ENCODE assay signal across 8 mouse cellular contexts in the genomic region with DNA sequence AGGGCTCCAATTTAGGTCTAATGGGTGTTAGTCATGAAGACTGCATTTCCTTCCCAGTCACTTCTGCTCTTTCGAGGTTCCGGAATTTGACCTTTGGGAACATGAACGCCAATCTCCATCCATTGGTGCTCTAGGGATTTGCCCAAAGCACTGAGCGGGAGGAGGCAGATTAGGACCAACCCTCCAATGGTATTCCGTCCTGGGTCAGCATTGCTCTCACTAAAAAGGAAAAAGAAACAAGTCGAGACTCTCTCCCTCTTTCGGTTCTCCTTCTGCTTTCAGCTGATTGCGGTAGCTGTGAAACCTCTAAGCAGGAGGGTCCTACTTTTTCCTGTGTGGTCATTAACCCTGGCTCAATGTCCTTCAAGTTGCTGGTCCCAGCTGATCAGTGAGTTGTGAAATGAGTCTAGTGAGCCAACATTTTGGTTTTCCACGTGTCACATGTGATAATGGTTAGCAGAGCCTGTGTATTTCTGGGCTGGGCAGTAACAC. TPM values are rescaled to one million over a fixed set of nuclear protein-coding genes. Genes with fewer than 3 reads are reported as not detected.
A peak's percentile ranks its signal among the peaks of the same experiment; 100 is the strongest.
DNase-seq lines count a peak whose midpoint lies in the region; ATAC-seq and TF ChIP-seq lines count a peak whose summit lies in the region.

No protein-coding gene starts in this region.

- WGBS in heart, embryonic 15.5 days = 11% methylated on average over 9 of the region's 9 CpGs
- WGBS in midbrain, embryonic 12.5 days = 11% methylated on average over 9 of the region's 9 CpGs

- 0 out of 2 replicates have a peak, but pooled peaks cover 8% of the 10 kb centered on the region for H3K36me3 ChIP-seq in heart, embryonic 15.5 days
- peaks cover 16% of the 10 kb centered on the region for H3K36me3 ChIP-seq in midbrain, embryonic 12.5 days

- ATAC-seq in heart, embryonic 15.5 days (replicated peaks; ENCODE audit: insufficient number of reproducible peaks, insufficient read depth, low FRiP score, low read depth) = no peak
- no peak for ATAC-seq in midbrain, embryonic 12.5 days (ENCODE audit: low FRiP score, low read depth)

- H3K9ac ChIP-seq in heart, embryonic 15.5 days = peak overlapping the region; percentile 89
- peak overlapping the region; percentile 91 for H3K9ac ChIP-seq in midbrain, embryonic 12.5 days (replicated peaks)

- H3K4me2 ChIP-seq in heart, embryonic 15.5 days = peak overlapping the region; percentile 80
- peak overlapping the region; percentile 90 for H3K4me2 ChIP-seq in midbrain, embryonic 12.5 days (replicated peaks)

- H3K27ac ChIP-seq in layer of hippocampus, adult 2 months = peak overlapping the region; percentile 94
- H3K27ac ChIP-seq in brown adipose tissue, adult 24 weeks (replicated peaks; ENCODE audit: low read depth, low read length) = peak overlapping the region; percentile 71
- H3K27ac ChIP-seq in heart, embryonic 15.5 days = 0 out of 2 replicates have a peak overlapping the region, but pooled peaks have one; percentile 78
- no peak overlapping the region for H3K27ac ChIP-seq in midbrain, embryonic 12.5 days (replicated peaks)

- H3K27me3 ChIP-seq in heart, embryonic 15.5 days = no peaks in the 10 kb centered on the region
- no peaks in the 10 kb centered on the region for H3K27me3 ChIP-seq in midbrain, embryonic 12.5 days

- no peaks in the 10 kb centered on the region for H3K9me3 ChIP-seq in heart, embryonic 15.5 days (replicated peaks)
- no peaks in the 10 kb centered on the region for H3K9me3 ChIP-seq in midbrain, embryonic 12.5 days

- DNase-seq in layer of hippocampus, adult 2 months (ENCODE audit: low spot score in 2 of 2) = no peak
- DNase-seq in layer of hippocampus, postnatal 25 days (ENCODE audit: extremely low spot score in 1 of 2, low spot score in 1 of 2) = no peak
- peak; percentile 56 for DNase-seq in kidney, postnatal 14 days
- DNase-seq in frontal cortex, adult 2 months (ENCODE audit: extremely low spot score in 1 of 2, low spot score in 1 of 2) = no peak
- no peak for DNase-seq in frontal cortex, postnatal 14 days (ENCODE audit: low spot score in 2 of 2)

- peak overlapping the region; percentile 66 for H3K4me3 ChIP-seq in layer of hippocampus, adult 2 months
- peak overlapping the region; percentile 79 for H3K4me3 ChIP-seq in brown adipose tissue, adult 24 weeks (ENCODE audit: insufficient read depth, low read depth, low read length)
- peak overlapping the region; percentile 93 for H3K4me3 ChIP-seq in heart, embryonic 15.5 days
- H3K4me3 ChIP-seq in midbrain, embryonic 12.5 days = peak overlapping the region; percentile 94

- TF ChIP-seq CTCF in layer of hippocampus, adult 2 months (conservative IDR thresholded peaks at IDR 0.05) = no peak

- peaks cover 11% of the 10 kb centered on the region; the same call in 1 of the 2 replicates for H3K4me1 ChIP-seq in brown adipose tissue, adult 24 weeks (ENCODE audit: control insufficient read depth, insufficient read depth, insufficient read length, low read length)
- H3K4me1 ChIP-seq in heart, embryonic 15.5 days (replicated peaks) = peaks cover 22% of the 10 kb centered on the region
- peaks cover 16% of the 10 kb centered on the region for H3K4me1 ChIP-seq in midbrain, embryonic 12.5 days

RNA-seq across cellular contexts. Expression of a gene that starts 0.9 kb away (rescaled TPM):
- total RNA-seq in layer of hippocampus, adult 2 months (2021) = 10 to 100 TPM; 78.8 to 83.5 TPM
- 10 to 100 TPM; 74.7 to 78.3 TPM for total RNA-seq in layer of hippocampus, postnatal 25 days (2021)
- polyA plus RNA-seq in brown adipose tissue, adult 24 weeks (2012; ENCODE audit: insufficient read depth, insufficient read length, missing spikeins) = 66.8 and 68.6 TPM in 2 replicates
- 28.6 and 33.1 TPM in 2 replicates for polyA plus RNA-seq in heart, embryonic 15.5 days (2015; fragmentation: Nextera tagmentation; extraction: Ambion mirVana)
- 40.6 and 42.1 TPM in 2 replicates for polyA plus RNA-seq in midbrain, embryonic 12.5 days (2016; fragmentation: Nextera tagmentation; extraction: Ambion mirVana)
- polyA plus RNA-seq in frontal cortex, adult 2 months (2012; rRNA removed) = 47.2 and 50.9 TPM in 2 replicates

RNA-seq across cellular contexts. Expression of a gene that starts 14.7 kb away (rescaled TPM):
- total RNA-seq in layer of hippocampus, adult 2 months (2021) = 10 to 100 TPM; 37.0 to 37.2 TPM
- 10 to 100 TPM; 40.7 to 41.3 TPM for total RNA-seq in layer of hippocampus, postnatal 25 days (2021)
- 0.24 TPM in 1 of 2 replicates, not detected in the other for polyA plus RNA-seq in brown adipose tissue, adult 24 weeks (2012; ENCODE audit: insufficient read depth, insufficient read length, missing spikeins)
- polyA plus RNA-seq in heart, embryonic 15.5 days (2015; fragmentation: Nextera tagmentation; extraction: Ambion mirVana) = 1.4 and 2.3 TPM in 2 replicates
- polyA plus RNA-seq in midbrain, embryonic 12.5 days (2016; fragmentation: Nextera tagmentation; extraction: Ambion mirVana) = 4.3 and 5.4 TPM in 2 replicates
- 26.9 and 29.8 TPM in 2 replicates for polyA plus RNA-seq in frontal cortex, adult 2 months (2012; rRNA removed)
